Mouse (Mus musculus) layer of hippocampus, postnatal 14 days (tissue): ENCODE data around the gene Cutc. TPM values are rescaled to one million over a fixed set of nuclear protein-coding genes. Genes with fewer than 3 reads are reported as not detected.

Source experiments
- DNase-seq, 2 experiments: peaks; one replicate each; pipeline ENCODE4 v3.0.0; 2021 to 2022; ENCODE audit warnings: low spot score in 2 of 2, mixed read lengths in 1 of 2
- total RNA-seq, 2 experiments: library from RNA; stranded (reverse); gene quantifications; 2 replicates each; pipeline ENCODE4 v1.2.3; 2021

The Cutc gene
- total RNA-seq, 2 experiments from 2014 or later: 4.8 to 5.0 TPM

DNA sequence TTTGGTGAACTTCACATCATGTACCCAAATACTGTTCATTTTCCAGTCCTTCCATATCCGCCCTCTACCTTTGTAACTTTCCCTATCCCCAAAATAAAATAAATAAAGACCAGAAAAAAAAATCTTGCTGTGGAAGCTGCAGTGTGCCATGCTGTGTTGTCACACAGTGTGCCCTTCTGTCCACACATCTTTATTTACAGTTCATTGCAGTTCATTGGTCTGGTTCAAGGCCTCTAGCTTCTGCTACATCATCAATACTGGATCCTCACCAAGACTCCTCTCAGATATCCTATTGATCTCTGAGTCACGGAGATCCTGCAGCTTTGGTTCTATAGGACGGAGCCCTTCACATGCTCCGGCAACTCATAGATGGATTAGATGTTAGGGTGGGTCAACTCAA is 39.7 kb downstream of the Cutc start:
- no peak for DNase-seq

- no peak for DNase-seq
Observed at GRCm38 (mm10) chr19:43793951-43794350, 41.2 kb downstream of the Cutc start.

DNA sequence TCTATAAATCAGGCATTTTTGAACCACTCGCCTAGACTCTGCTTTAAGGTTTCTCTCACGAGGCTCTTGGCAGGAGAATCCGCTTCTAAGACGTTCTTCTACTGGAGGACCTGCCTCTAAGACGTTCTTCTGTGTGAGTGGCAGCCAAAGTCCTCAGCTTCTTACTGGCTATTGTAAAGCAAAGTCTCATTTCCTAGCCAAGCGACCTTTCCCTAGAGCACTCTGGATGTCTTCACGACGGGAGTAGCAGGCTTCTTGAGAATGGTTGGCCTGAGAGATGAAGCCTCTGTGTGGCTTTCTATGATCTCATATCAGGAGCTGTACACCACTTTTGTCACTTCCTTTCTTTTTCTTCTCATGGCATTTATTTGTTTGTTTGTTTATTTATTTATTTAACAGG is 42.7 kb downstream of the Cutc start:
- DNase-seq: no peak

- no peak for DNase-seq
Observed at GRCm38 (mm10) chr19:43797216-43797615, 44.4 kb downstream of the Cutc start.

DNA sequence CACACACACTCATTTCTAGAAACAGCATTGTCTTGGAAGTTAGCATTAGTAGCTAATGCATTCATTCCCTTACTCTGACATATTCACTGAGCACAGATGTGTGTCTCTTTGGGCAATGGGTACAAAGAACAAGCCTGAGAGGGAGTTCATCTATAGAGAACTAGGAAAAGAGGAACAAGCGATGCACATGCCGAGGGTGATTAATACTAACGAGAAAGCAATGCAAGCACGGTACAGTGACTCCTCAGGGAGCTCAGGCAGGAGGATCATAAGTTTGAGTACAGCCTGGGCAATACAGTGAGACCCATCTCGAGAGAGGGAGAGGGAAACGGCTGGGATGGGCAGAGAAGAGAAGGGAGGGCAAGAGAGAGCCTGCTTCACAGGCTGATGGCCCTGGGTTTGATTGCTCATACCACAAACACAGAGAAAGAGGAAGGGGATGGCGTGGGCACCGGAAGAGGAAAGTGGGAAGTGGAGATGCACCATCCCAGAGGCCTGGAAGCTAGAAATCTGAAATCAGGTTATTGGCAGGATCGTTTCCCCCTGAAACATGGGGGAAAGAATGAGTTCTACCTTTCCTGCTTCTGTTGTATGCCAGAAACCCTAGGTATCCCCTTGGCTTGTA is 48.7 kb downstream of the Cutc start:
- no peak for DNase-seq

DNA sequence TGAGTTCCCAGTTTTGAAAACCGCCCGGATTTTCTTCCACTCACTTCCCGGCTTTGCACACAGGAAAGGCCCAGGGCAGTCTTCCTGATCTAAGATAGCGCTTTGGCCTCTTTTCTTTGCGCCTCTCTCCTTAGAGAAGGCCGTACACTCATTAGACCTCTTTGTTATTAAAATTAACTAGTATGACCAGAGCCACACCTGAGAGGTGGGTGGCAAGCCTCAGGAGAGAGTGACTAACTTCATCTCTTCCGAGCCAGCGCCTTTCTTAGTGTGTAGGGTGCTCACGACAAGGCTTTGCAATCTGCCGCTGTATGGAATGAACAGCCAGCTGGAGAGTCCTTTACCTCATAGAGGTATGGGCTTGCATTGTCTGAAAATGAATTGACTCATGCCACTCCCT is 51.1 kb downstream of the Cutc start:
- DNase-seq: no peak

GRCm38 (mm10) chr19:43809331-43809730 is 56.5 kb downstream of the Cutc start:
- DNase-seq: no peak

GRCm38 (mm10) chr19:43811419-43811818 is 58.6 kb downstream of the Cutc start:
- DNase-seq: no peak

DNA sequence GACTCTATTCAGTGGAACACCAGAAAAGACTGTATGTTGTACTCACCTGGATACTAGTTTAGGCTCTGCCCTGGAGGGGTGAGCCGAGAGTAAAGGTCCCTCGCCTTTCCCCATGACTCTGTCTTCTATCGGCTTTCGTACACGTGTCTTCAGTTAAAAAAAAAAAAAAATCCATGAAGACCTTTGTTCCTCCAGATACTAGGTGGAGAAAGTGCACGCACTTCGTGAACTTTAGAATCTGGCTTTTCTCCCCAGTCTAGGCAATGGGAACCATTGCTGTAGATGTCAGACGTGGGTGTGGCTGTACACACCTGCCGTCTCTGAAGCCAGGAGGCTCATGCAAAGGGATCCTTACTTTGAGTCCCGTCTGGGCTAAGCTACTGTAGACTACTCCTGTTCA is 60.5 kb downstream of the Cutc start:
- no peak for DNase-seq

- no peak for DNase-seq
Observed at GRCm38 (mm10) chr19:43815661-43816414, 63.0 kb downstream of the Cutc start.

Other genes starting within 250 kb of the Cutc start
- 100 to 1,000 TPM; 268 to 269 TPM for gene Got1, start 228.4 kb upstream of the Cutc start, total RNA-seq
- gene Nkx2-3, start 140.7 kb upstream of the Cutc start, total RNA-seq: not detected
- gene Slc25a28, start 78.1 kb upstream of the Cutc start, total RNA-seq: 10 to 100 TPM; 35.8 to 39.1 TPM
- 10 to 100 TPM; 26.9 to 29.6 TPM for gene Entpd7, start 63.3 kb upstream of the Cutc start, total RNA-seq
- gene Cox15, start within 50 bp of the Cutc start, total RNA-seq: 10 to 100 TPM; 16.6 to 18.9 TPM
- under 1 TPM; 0.07 to 0.10 TPM for gene Abcc2, start 29.2 kb downstream of the Cutc start, total RNA-seq
- 10 to 100 TPM in 1 of 2 experiments, 1 to 10 TPM in 1; 9.5 to 10.3 TPM for gene Dnmbp, start 187.2 kb downstream of the Cutc start, total RNA-seq
- under 1 TPM in 1 of 2 experiments, not detected in 1; 0.39 TPM for gene Cpn1, start 233.6 kb downstream of the Cutc start, total RNA-seq